In genomic region chr7:134224421-134224740, GRCm38 (mm10) we compare ENCODE assay signal across 8 mouse cellular contexts. TPM values are rescaled to one million over a fixed set of nuclear protein-coding genes. Genes with fewer than 3 reads are reported as not detected.
DNase-seq lines count a peak whose midpoint lies in the region; ATAC-seq and TF ChIP-seq lines count a peak whose summit lies in the region.

No protein-coding gene starts in this region.

- WGBS in kidney, embryonic 16.5 days, result 1% methylated on average over 14 of the region's 14 CpGs
- WGBS in heart, embryonic 14.5 days, result under 1% methylated on average over 14 of the region's 14 CpGs
- under 1% methylated on average over 14 of the region's 14 CpGs for WGBS in liver, embryonic 14.5 days (ENCODE audit: insufficient replicate concordance)

- no peaks in the 10 kb centered on the region for H3K9me3 ChIP-seq in kidney, embryonic 16.5 days (ENCODE audit: low read length)
- no peaks in the 10 kb centered on the region for H3K9me3 ChIP-seq in heart, embryonic 14.5 days (ENCODE audit: control insufficient read depth, low read length)
- H3K9me3 ChIP-seq in liver, embryonic 14.5 days (ENCODE audit: control insufficient read depth, low read length), result no peaks in the 10 kb centered on the region

- TF ChIP-seq EP300 in liver, embryonic 14.5 days (IDR thresholded peaks at IDR 0.05; ENCODE audit: low read depth), result no peak

- H3K36me3 ChIP-seq in kidney, embryonic 16.5 days (ENCODE audit: insufficient read depth, low read length), result no peaks in the 10 kb centered on the region
- H3K36me3 ChIP-seq in heart, embryonic 14.5 days (ENCODE audit: control insufficient read depth, insufficient read depth, low read length), result no peaks in the 10 kb centered on the region
- no peaks in the 10 kb centered on the region for H3K36me3 ChIP-seq in liver, embryonic 14.5 days (replicated peaks; ENCODE audit: control insufficient read depth, insufficient read depth, low read depth)

- ATAC-seq in kidney, embryonic 16.5 days (ENCODE audit: low FRiP score, low TSS enrichment), result 0 out of 2 replicates have a peak, but pooled peaks have one; percentile 2
- no peak for ATAC-seq in heart, embryonic 14.5 days (ENCODE audit: insufficient number of reproducible peaks, insufficient read depth, low FRiP score, low read depth)
- ATAC-seq in liver, embryonic 14.5 days (ENCODE audit: insufficient read depth), result no peak

- H3K4me1 ChIP-seq in kidney, embryonic 16.5 days (ENCODE audit: insufficient read depth, low read length), result peaks cover 28% of the 10 kb centered on the region
- peaks cover 7 to 8% of the 10 kb centered on the region in 2 experiments for H3K4me1 ChIP-seq in heart, embryonic 14.5 days (ENCODE audit: control insufficient read depth in 2 of 2, insufficient read depth in 2 of 2, low read length in 2 of 2)
- peaks cover 0 to 1% of the 10 kb centered on the region in 2 experiments; a peak in 2 of 4 replicates for H3K4me1 ChIP-seq in liver, embryonic 14.5 days (replicated peaks; ENCODE audit: control insufficient read depth in 2 of 2, insufficient read depth in 2 of 2, low read length in 1 of 2)

- peak overlapping the region; percentile 72 for H3K4me3 ChIP-seq in kidney, embryonic 16.5 days (ENCODE audit: low read length)
- peak overlapping the region; percentile 66 to 69 for H3K4me3 ChIP-seq in heart, embryonic 14.5 days (ENCODE audit: control insufficient read depth in 1 of 2, insufficient read depth in 1 of 2, low read depth in 1 of 2, low read length in 2 of 2)
- peak overlapping the region; percentile 31 to 32 for H3K4me3 ChIP-seq in liver, embryonic 14.5 days (ENCODE audit: insufficient read depth in 1 of 2, low read depth in 2 of 2, low read length in 2 of 2)

- H3K4me2 ChIP-seq in kidney, embryonic 16.5 days (replicated peaks; ENCODE audit: low read depth, low read length), result peak overlapping the region; percentile 89
- H3K4me2 ChIP-seq in heart, embryonic 14.5 days (ENCODE audit: low read length), result peak overlapping the region; percentile 98
- H3K4me2 ChIP-seq in liver, embryonic 14.5 days (ENCODE audit: low read depth), result peak overlapping the region; percentile 34; the same call in 1 of the 2 replicates

- 0 out of 2 replicates have a peak, but pooled peaks cover 5% of the 10 kb centered on the region for H3K27me3 ChIP-seq in kidney, embryonic 16.5 days (ENCODE audit: insufficient read depth, low read length)
- peaks cover 9% of the 10 kb centered on the region for H3K27me3 ChIP-seq in heart, embryonic 14.5 days (ENCODE audit: control insufficient read depth, insufficient read depth, low read length)
- peaks cover 22% of the 10 kb centered on the region for H3K27me3 ChIP-seq in liver, embryonic 14.5 days (ENCODE audit: control insufficient read depth, insufficient read depth, low read length)

- H3K9ac ChIP-seq in kidney, embryonic 16.5 days (replicated peaks; ENCODE audit: low read length), result peak overlapping the region; percentile 65
- H3K9ac ChIP-seq in heart, embryonic 14.5 days (ENCODE audit: low read length), result peak overlapping the region; percentile 64
- no peak overlapping the region for H3K9ac ChIP-seq in liver, embryonic 14.5 days (replicated peaks)

- peak overlapping the region; percentile 51; the same call in 1 of the 2 replicates for H3K27ac ChIP-seq in kidney, embryonic 16.5 days (ENCODE audit: low read length)
- peak overlapping the region in 1 of 2 experiments; percentile 33; a peak in 1 of 4 replicates for H3K27ac ChIP-seq in heart, embryonic 14.5 days (replicated peaks in 1 of 2; ENCODE audit: control insufficient read depth in 1 of 2, insufficient read depth in 1 of 2, low read depth in 2 of 2, low read length in 2 of 2)
- no peak overlapping the region for H3K27ac ChIP-seq in liver, embryonic 14.5 days

- TF ChIP-seq CTCF in liver, embryonic 14.5 days (IDR thresholded peaks at IDR 0.05; ENCODE audit: low read depth), result no peak

- DNase-seq in kidney, postnatal 25 days, result no peak
- peak; percentile 39 for DNase-seq in ZHBTc4 (ENCODE audit: low read depth, low spot score)
- DNase-seq in liver, embryonic 14.5 days (ENCODE audit: low read depth in 3 of 3, low spot score in 3 of 3), result no peak
- DNase-seq in testis, postnatal 10 days (ENCODE audit: low spot score), result peak; percentile 53
- no peak for DNase-seq in left cerebral cortex, adult 8-10 months (ENCODE audit: low spot score in 2 of 2)
- no peak for DNase-seq in frontal cortex, postnatal 14 days (ENCODE audit: low spot score in 2 of 2)

RNA-seq across cellular contexts. Expression of gene Adam12, which starts 7.6 kb away (rescaled TPM):
- 4.5 and 5.2 TPM in 2 replicates for polyA plus RNA-seq in kidney, embryonic 16.5 days (2015; fragmentation: Nextera tagmentation; extraction: Ambion mirVana)
- polyA plus RNA-seq in heart, embryonic 14.5 days (2014; fragmentation: Nextera tagmentation; extraction: Ambion mirVana), result 3.4 and 7.3 TPM in 2 replicates
- 1.6 and 1.9 TPM in 2 replicates for polyA plus RNA-seq in liver, embryonic 14.5 days (2012; rRNA removed)
- 1.9 TPM in 2 replicates for polyA plus RNA-seq in liver, embryonic 14.5 days (2014; fragmentation: Nextera tagmentation; extraction: Ambion mirVana)
- total RNA-seq in left cerebral cortex, adult 8-10 months (2022), result 1 to 10 TPM; 3.1 to 5.6 (median 3.8) TPM

Comparison
In these comparisons a context has a peak if more than half of its experiments do, and no peak if none do; other contexts are left out.
1. H3K4me2 ChIP-seq: peak in every context shown above with its lines; median percentile 98 in heart, embryonic 14.5 days; 89 in kidney, embryonic 16.5 days; 34 in liver, embryonic 14.5 days.
2. DNase-seq: peak in ZHBTc4 (single experiment) and testis, postnatal 10 days (single experiment); none in kidney, postnatal 25 days (0 of 2), liver, embryonic 14.5 days (0 of 3), left cerebral cortex, adult 8-10 months (0 of 2) and frontal cortex, postnatal 14 days (0 of 2).
3. Peak in every context shown above with its lines, with median percentiles within 50 percentile points of each other: H3K4me3 ChIP-seq.